Mouse (Mus musculus) spleen, adult 12 weeks (tissue): ENCODE measurements around the gene Morf4l2.
"Not testable (repeated sequence)": the region's sequence is repeated elsewhere in the genome, so short reads cannot be mapped to it uniquely, and the experiment has no call there.

Experiments
- DNase-seq: peaks from one replicate; pipeline ENCODE4 v3.0.0; 2022; ENCODE audit warnings: low spot score

The Morf4l2 gene

DNA sequence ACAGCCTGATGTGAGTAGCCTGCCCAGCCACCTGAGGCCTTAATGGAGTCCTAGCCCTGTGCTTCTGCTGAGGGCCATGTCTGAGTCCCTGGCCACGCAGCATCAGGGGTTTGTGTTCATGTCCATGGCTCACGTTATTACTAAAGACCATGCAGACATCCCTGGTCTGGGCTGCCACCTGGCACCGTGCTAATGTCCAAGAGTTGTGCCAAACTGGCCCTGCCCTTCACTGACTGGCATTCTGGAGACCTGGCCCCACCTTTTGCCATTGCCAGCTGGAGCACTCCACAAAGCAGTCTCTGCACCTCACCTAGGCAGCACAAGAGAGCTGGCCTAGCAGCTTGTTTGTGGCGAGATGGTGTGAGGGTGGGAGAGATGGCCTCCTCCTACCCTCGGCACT is 50.3 kb downstream of the Morf4l2 start:
- DNase-seq, result no peak

DNA sequence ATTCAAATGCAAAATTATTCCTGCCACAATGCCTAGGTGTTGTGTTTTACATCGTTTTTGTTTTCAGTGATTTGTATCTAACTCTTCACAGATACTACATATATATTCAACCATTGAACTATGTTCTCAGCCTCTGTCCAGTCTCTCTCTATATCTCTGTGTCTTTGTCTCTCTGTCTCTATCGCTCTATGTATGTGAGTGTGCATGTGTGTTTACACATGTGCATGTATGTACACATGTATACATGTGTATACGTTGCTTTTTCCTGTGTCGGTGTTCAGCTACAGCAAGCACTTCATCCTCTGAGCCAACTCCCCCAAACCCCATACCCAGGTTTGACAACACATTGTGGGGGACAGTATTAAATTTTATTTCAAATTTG is 51.2 kb downstream of the Morf4l2 start:
- no peak for DNase-seq

DNA sequence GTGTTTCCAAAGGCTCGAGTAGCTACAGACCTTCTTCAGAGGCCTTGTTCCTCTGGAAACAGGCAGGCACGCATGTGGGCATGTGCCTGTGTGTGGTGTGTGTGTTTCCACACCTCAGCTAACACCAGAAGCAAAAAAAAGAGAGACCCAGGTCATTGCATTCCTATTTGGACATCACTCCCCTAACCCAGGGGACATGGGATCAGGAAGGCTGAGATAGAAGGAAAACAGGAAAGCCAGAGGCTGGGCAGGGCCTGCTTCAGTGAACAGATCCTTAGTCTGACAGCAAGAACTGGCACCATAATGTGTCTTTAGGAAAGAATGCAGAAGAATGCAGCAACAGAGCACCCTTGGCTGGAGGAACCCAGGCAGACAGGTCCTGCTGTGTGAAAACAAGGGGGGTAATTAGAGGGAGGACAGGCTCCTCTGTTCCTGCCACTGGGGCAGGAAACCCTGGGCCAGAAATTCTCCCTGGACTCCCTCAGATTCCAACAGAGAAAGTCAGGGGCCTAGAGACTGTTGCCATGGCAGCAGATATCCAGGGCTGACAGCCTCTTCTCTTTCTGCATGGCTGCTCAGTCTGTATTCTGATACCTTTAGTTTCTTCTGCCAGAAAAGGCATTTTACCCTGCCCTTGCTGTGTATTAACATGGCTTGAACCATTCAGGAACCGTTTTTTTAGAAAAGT is 51.7 kb downstream of the Morf4l2 start:
- not testable (repeated sequence) for DNase-seq
